Mouse (Mus musculus): ENCODE data around the gene Hist1h2ap.
"Not testable (repeated sequence)": the region's sequence is repeated elsewhere in the genome, so short reads cannot be mapped to it uniquely, and the experiment has no call there.

DNA sequence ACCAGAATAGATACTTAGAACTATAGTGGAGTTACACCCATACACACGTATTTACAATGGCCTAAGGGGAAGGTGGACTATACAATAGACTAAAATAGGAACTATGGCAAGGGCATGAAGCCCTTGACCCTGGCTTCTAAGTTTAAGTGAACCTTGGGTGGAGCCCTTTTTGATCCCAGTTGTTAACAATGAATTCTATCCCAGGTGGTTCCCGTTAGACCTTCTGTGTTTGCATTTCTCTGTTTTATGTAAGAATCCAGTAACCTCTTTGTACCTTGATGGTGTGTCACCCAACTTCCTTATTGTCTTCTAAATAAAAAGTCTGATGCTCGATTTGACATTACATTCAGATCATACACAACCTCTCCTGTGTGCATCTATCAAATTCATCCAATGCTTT, 32.2 kb upstream of the Hist1h2ap start:
- TF ChIP-seq CTCF, EP300 (IDR thresholded peaks at IDR 0.05; ENCODE audit: low read depth): not testable (repeated sequence)
